Mouse (Mus musculus): ENCODE results near the gene E030018B13Rik. TPM values are rescaled to one million over a fixed set of nuclear protein-coding genes. Genes with fewer than 3 reads are reported as not detected.

The E030018B13Rik gene
- polyA plus RNA-seq, 1 experiment from 2014 or later, result not detected

DNA sequence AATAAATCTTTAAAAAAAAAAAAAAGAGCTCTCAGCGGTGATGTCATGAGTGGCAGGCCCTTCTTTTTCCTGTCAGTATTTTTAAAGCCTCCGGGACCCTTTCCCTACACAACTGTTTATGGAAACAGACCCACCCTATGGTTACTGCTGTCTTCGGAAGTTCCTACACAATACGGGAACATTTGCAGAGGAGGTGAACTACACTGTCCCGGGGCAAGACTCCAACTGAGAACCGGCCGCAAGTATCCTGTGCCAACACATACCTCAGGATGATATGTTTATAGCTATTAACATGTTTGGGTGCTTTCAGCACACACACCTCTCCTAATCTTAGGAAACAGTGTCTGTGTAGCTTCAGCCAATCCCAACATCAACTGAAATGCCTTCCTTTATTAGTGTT, 31.6 kb upstream of the E030018B13Rik start:
- WGBS, result 93% methylated on average over 7 of the region's 7 CpGs
- Histone ChIP-seq H3K9me3 (ENCODE audit: control insufficient read depth, low read length) (no peaks in the 10 kb centered on the region), H3K4me2 (ENCODE audit: low read depth, low read length, severe bottlenecking) (no peak overlapping the region), H3K4me3 (ENCODE audit: low read depth, low read length) (no peak overlapping the region), H3K4me1 (replicated peaks; ENCODE audit: control insufficient read depth, insufficient read depth, low read length) (no peaks in the 10 kb centered on the region), H3K27ac (ENCODE audit: low read depth, low read length) (no peak overlapping the region), H3K36me3 (ENCODE audit: control insufficient read depth, insufficient read depth, low read length) (no peaks in the 10 kb centered on the region), H3K9ac (ENCODE audit: low read length) (no peak overlapping the region), H3K27me3 (ENCODE audit: control insufficient read depth, insufficient read depth, low read length) (no peaks in the 10 kb centered on the region)
- no peak for ATAC-seq (replicated peaks; ENCODE audit: low FRiP score)
- DNase-seq (ENCODE audit: low spot score), result no peak

DNA sequence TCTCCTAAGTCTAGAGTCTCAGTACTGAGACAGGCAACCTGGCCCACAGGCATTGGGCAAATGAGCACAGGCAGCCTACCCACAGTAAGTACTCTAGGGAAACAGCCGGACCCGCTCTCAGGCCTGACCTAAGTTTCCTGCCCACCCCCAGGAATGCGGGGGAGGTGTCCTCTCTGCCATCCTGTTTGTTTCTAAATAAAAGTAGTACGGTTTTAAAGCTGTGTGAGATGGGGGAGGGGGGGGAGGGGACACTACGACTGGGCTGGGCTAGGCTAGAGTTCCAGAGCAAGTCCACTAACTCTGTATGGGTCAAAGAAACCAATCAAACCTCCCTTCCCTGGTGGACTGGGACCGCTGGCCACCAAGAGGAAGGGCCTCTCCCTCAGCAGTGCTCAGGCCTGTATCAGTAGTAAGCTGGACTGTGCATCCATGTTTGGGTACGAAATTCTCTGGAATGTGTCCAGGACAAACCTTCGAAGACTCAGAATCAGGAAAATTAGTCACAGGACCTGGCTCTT, 29.6 kb upstream of the E030018B13Rik start:
- H3K4me3 ChIP-seq (ENCODE audit: low read depth, low read length), result no peak overlapping the region
- 71% methylated on average over 8 of the region's 8 CpGs for WGBS
- H3K4me2 ChIP-seq (ENCODE audit: low read depth, low read length, severe bottlenecking), result no peak overlapping the region
- H3K9me3 ChIP-seq (ENCODE audit: control insufficient read depth, low read length), result no peaks in the 10 kb centered on the region
- H3K36me3 ChIP-seq (ENCODE audit: control insufficient read depth, insufficient read depth, low read length), result no peaks in the 10 kb centered on the region
- H3K27me3 ChIP-seq (ENCODE audit: control insufficient read depth, insufficient read depth, low read length), result no peaks in the 10 kb centered on the region
- no peak overlapping the region for H3K27ac ChIP-seq (ENCODE audit: low read depth, low read length)
- no peak for ATAC-seq (replicated peaks; ENCODE audit: low FRiP score)
- H3K9ac ChIP-seq (ENCODE audit: low read length), result no peak overlapping the region
- no peaks in the 10 kb centered on the region for H3K4me1 ChIP-seq (replicated peaks; ENCODE audit: control insufficient read depth, insufficient read depth, low read length)
- no peak for DNase-seq (ENCODE audit: low spot score)

DNA sequence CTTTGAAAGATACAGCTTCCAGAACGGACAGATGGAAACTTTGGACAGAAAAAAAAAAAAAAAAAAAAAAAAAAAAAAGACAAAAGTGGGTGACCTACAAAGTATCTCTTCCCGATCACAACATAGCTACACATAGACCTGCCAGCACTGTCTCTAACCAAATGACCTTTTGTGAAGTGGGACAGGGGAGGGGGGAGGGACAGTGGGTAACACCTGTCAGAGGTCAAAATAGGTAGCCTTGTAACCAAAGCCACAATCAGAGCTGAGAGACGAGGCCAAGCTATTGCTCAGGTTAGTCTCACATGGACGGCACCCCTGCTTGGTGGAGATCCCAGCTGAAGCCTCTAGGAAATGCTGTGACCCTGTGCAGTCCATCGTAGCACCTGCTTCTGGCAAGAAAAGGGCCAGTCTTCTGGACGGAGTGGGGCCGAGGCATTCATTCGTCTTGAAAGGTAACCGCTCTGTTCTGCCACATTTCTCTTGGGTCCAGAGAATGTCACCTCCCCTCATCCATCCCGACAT, 29.0 kb upstream of the E030018B13Rik start:
- Histone ChIP-seq H3K27ac (ENCODE audit: low read depth, low read length) (no peak overlapping the region), H3K4me3 (ENCODE audit: low read depth, low read length) (no peak overlapping the region), H3K4me2 (ENCODE audit: low read depth, low read length, severe bottlenecking) (no peak overlapping the region), H3K36me3 (ENCODE audit: control insufficient read depth, insufficient read depth, low read length) (no peaks in the 10 kb centered on the region), H3K9me3 (ENCODE audit: control insufficient read depth, low read length) (no peaks in the 10 kb centered on the region), H3K27me3 (ENCODE audit: control insufficient read depth, insufficient read depth, low read length) (no peaks in the 10 kb centered on the region), H3K9ac (ENCODE audit: low read length) (no peak overlapping the region), H3K4me1 (replicated peaks; ENCODE audit: control insufficient read depth, insufficient read depth, low read length) (no peaks in the 10 kb centered on the region)
- WGBS, result 85% methylated on average over 10 of the region's 10 CpGs
- ATAC-seq (replicated peaks; ENCODE audit: low FRiP score) (no peak), DNase-seq (ENCODE audit: low spot score) (no peak)

DNA sequence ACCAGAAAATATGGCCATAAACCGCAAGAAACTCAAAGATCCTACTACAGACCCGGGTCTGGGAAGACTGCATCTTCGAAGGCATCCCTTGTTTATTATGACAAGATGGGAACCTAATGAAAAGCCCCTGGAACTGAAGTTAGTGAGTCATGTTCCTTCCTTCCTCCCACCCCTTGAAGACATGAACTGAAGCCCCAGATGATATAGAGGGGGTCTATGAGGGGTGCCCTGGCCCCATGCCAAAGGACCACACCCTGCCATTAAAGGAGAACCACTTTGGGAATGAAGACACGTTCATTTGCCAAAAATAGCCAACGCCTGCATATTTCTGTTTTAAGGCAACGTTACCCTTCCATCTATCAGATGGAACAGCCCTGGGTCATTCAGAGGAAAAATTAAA, 28.0 kb upstream of the E030018B13Rik start:
- no peak overlapping the region for H3K27ac ChIP-seq (ENCODE audit: low read depth, low read length)
- 79% methylated on average over 6 of the region's 6 CpGs for WGBS
- no peak for ATAC-seq (replicated peaks; ENCODE audit: low FRiP score)
- no peak for DNase-seq (ENCODE audit: low spot score)
- H3K27me3 ChIP-seq (ENCODE audit: control insufficient read depth, insufficient read depth, low read length), result no peaks in the 10 kb centered on the region
- no peak overlapping the region for H3K4me3 ChIP-seq (ENCODE audit: low read depth, low read length)
- no peak overlapping the region for H3K4me2 ChIP-seq (ENCODE audit: low read depth, low read length, severe bottlenecking)
- no peaks in the 10 kb centered on the region for H3K36me3 ChIP-seq (ENCODE audit: control insufficient read depth, insufficient read depth, low read length)
- peaks cover 3% of the 10 kb centered on the region; the same call in 1 of the 2 replicates for H3K4me1 ChIP-seq (replicated peaks; ENCODE audit: control insufficient read depth, insufficient read depth, low read length)
- H3K9ac ChIP-seq (ENCODE audit: low read length), result no peak overlapping the region
- no peaks in the 10 kb centered on the region for H3K9me3 ChIP-seq (ENCODE audit: control insufficient read depth, low read length)

DNA sequence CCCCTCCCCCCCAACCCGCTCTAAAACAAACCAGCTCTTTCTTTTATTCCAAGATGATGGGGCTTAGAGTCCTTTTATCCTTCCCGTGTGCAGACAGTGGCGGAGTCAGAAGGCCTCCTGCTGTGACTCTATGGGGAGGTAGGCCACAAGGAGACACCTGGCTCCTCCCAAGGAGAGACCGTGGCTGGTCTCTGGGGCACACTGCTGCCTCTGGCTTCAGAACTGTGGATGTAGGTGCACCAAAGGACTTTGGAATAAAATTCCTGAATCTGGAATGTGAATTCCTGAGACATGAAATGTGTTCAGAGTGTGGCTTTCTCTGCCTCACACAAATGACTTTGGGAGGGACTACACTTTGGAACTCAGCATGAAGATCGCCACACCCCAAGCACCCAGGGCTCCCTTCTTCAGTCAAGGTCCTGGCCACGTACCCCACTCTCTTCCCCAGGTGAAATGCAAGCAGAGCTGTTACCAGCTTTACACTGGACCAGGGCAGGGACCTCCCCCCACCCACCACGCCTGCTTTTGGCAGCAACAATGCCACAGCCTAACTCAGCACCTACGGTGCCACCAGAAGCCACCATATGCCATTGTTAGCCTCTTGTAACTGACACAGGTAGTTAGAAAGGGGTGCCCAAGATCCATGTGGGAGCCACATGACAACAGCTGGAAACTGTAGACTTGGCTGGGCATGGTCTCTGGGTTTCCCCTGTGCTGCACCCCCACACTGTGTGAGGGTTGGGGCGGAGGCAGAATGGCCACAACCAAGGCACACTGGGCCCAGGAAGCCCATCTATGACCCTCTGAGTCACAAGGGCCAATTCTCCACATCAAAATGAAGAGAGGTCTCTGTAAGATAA, 27.3 kb upstream of the E030018B13Rik start:
- no peak overlapping the region for H3K9ac ChIP-seq (ENCODE audit: low read length)
- H3K4me3 ChIP-seq (ENCODE audit: low read depth, low read length), result no peak overlapping the region
- DNase-seq (ENCODE audit: low spot score) (no peak), ATAC-seq (replicated peaks; ENCODE audit: low FRiP score) (no peak)
- no peaks in the 10 kb centered on the region for H3K9me3 ChIP-seq (ENCODE audit: control insufficient read depth, low read length)
- peaks cover 3% of the 10 kb centered on the region; the same call in 1 of the 2 replicates for H3K4me1 ChIP-seq (replicated peaks; ENCODE audit: control insufficient read depth, insufficient read depth, low read length)
- no peaks in the 10 kb centered on the region for H3K27me3 ChIP-seq (ENCODE audit: control insufficient read depth, insufficient read depth, low read length)
- no peak overlapping the region for H3K27ac ChIP-seq (ENCODE audit: low read depth, low read length)
- 65% methylated on average over 9 of the region's 9 CpGs for WGBS
- no peaks in the 10 kb centered on the region for H3K36me3 ChIP-seq (ENCODE audit: control insufficient read depth, insufficient read depth, low read length)
- H3K4me2 ChIP-seq (ENCODE audit: low read depth, low read length, severe bottlenecking), result no peak overlapping the region

DNA sequence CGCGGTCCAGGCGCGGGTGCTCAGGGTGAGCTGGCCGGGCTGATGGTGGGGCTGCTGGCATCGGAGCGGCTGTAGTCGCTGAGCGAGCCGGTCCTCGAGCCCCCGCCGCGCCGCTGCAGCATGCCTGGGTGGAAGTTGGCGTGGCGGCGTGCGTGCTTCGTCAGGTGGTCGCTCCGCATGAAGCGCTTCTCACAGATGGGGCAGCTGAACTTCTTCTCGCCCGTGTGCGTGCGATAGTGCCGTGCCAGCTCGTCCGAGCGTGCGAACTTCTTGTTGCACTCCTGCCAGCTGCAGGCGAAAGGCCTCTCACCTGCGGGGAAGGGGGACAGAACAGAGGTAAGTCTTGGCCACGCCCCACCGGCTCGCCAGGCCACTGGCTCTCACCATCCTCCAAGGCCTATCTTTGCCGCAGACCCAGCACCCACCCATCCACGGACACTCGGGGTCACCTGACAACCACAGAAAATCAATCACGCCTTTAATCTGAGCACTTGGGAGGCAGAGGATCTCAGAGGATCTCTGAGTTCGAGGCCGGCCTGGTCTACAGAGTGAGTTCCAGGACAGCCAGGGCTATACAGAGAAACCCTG, 25.1 kb upstream of the E030018B13Rik start:
- H3K4me1 ChIP-seq (replicated peaks; ENCODE audit: control insufficient read depth, insufficient read depth, low read length), result peaks cover 7% of the 10 kb centered on the region; the same call in 1 of the 2 replicates
- H3K9ac ChIP-seq (ENCODE audit: low read length), result no peak overlapping the region
- no peaks in the 10 kb centered on the region for H3K27me3 ChIP-seq (ENCODE audit: control insufficient read depth, insufficient read depth, low read length)
- 74% methylated on average over 43 of the region's 43 CpGs for WGBS
- no peak overlapping the region for H3K4me2 ChIP-seq (ENCODE audit: low read depth, low read length, severe bottlenecking)
- no peak for ATAC-seq (replicated peaks; ENCODE audit: low FRiP score)
- H3K36me3 ChIP-seq (ENCODE audit: control insufficient read depth, insufficient read depth, low read length), result no peaks in the 10 kb centered on the region
- H3K9me3 ChIP-seq (ENCODE audit: control insufficient read depth, low read length), result no peaks in the 10 kb centered on the region
- H3K27ac ChIP-seq (ENCODE audit: low read depth, low read length), result no peak overlapping the region
- no peak overlapping the region for H3K4me3 ChIP-seq (ENCODE audit: low read depth, low read length)
- no peak for DNase-seq (ENCODE audit: low spot score)

DNA sequence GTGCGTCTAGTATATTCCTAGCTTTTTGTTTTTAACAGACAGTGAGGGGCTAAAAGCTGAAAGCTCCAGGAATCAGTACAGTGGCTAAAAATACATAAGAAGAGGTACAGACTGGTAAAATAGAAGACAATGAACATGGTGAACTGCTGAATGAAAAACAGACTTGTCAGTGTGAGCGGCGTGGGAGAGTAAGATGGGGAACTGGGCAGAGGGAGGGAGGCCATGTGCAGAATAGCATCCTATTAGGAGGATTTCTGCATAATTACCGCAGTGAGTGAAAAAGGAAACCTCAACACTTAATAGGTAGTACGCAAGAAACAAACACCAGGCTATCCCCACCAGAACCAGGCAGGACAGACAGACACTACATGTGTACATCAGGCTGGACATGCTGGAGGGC, 23.5 kb upstream of the E030018B13Rik start:
- 89% methylated on average over 5 of the region's 5 CpGs for WGBS

DNA sequence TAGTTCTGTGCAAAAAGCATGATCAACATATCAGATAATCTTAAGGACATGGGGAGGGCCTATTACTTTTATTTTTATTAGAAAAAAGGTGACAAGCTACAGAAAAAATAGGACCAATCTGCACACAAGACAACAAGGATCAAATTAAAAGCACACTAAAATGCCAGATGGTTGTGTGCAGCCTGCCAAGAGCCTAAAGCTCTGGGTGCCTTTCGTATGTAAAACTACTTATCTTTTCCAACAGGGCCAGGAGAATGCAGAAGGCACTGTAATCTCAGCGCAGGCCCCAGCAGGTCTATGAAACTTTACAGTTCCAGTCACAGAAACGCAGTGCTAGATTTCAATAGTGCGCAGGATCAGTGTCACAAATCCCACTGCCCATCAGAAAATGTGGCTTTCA, 22.9 kb upstream of the E030018B13Rik start:
- 69% methylated on average over 4 of the region's 4 CpGs for WGBS
- Histone ChIP-seq H3K27ac (ENCODE audit: low read depth, low read length) (no peak overlapping the region), H3K36me3 (ENCODE audit: control insufficient read depth, insufficient read depth, low read length) (no peaks in the 10 kb centered on the region), H3K4me2 (ENCODE audit: low read depth, low read length, severe bottlenecking) (no peak overlapping the region), H3K27me3 (ENCODE audit: control insufficient read depth, insufficient read depth, low read length) (no peaks in the 10 kb centered on the region), H3K4me3 (ENCODE audit: low read depth, low read length) (no peak overlapping the region), H3K9me3 (ENCODE audit: control insufficient read depth, low read length) (no peaks in the 10 kb centered on the region), H3K4me1 (replicated peaks; ENCODE audit: control insufficient read depth, insufficient read depth, low read length) (peaks cover 13% of the 10 kb centered on the region), H3K9ac (ENCODE audit: low read length) (no peak overlapping the region)
- ATAC-seq (replicated peaks; ENCODE audit: low FRiP score) (no peak), DNase-seq (ENCODE audit: low spot score) (no peak)

More for the DNA sequence above, 23.5 kb upstream of the E030018B13Rik start:
- H3K9me3 ChIP-seq (ENCODE audit: control insufficient read depth, low read length), result no peaks in the 10 kb centered on the region
- DNase-seq (ENCODE audit: low spot score) (no peak), ATAC-seq (replicated peaks; ENCODE audit: low FRiP score) (no peak)
- no peak overlapping the region for H3K9ac ChIP-seq (ENCODE audit: low read length)
- no peak overlapping the region for H3K4me2 ChIP-seq (ENCODE audit: low read depth, low read length, severe bottlenecking)
- no peaks in the 10 kb centered on the region for H3K27me3 ChIP-seq (ENCODE audit: control insufficient read depth, insufficient read depth, low read length)
- no peaks in the 10 kb centered on the region for H3K36me3 ChIP-seq (ENCODE audit: control insufficient read depth, insufficient read depth, low read length)
- no peak overlapping the region for H3K4me3 ChIP-seq (ENCODE audit: low read depth, low read length)
- no peak overlapping the region for H3K27ac ChIP-seq (ENCODE audit: low read depth, low read length)
- H3K4me1 ChIP-seq (replicated peaks; ENCODE audit: control insufficient read depth, insufficient read depth, low read length), result peaks cover 13% of the 10 kb centered on the region
